Mouse (Mus musculus) kidney, postnatal 4 days (tissue): Measurements from ENCODE around the gene Copz2.
A peak's percentile ranks its signal among the peaks of the same experiment; 100 is the strongest.
"Not testable (repeated sequence)": the region's sequence is repeated elsewhere in the genome, so short reads cannot be mapped to it uniquely, and the experiment has no call there.

Experiments
- DNase-seq, 2 experiments: peaks; one replicate each; pipeline ENCODE4 v3.0.0; 2021; ENCODE audit warnings: mixed read lengths in 2 of 2

The Copz2 gene

DNA sequence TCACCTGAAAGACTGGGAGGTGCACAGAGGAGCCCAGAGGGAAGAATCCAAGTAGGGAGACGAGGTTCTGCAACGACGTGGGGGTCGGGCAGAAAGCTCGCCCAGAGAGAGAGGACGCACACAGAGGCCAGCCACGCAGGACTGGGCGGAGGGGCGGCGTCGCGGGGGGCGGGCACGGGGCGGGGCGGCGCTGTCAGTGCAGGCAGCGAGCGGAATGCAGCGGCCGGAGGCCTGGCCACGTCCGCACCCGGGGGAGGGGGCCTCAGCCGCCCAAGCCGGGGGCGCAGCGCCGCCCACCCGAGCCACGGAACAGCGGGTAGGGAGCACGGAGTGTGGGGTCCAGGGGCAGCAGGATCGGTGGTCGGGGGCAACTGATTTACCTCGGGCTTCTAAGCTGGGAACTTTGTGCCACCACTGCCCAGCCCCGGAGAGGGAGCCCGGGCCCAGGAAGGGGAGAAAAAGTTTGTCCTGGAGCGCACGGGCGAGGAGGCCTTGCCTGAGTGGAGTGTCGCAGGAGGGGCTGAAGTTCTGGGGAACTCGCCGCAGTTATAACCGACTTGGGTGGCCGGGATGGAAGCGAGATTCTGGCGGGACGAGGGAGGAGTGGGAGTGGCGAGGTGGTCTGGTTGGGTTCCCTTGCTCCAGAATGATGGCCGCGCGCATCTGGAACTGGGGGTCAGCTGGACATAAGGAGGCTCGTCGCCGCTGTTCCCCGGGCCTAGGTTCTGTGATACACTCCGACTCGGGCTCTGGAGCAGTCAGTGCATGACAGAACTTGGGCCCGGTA is at the start of gene Copz2:
Copz2 (plus strand) TSS at position 190 of the 787 bp plus-strand sequence.
- peak; percentile 78 to 85 for DNase-seq

GRCm38 (mm10) chr11:96805606-96806005 is 44.1 kb upstream of the Copz2 start:
- no peak for DNase-seq

GRCm38 (mm10) chr11:96808066-96808465 is 41.6 kb upstream of the Copz2 start:
- DNase-seq: no peak

GRCm38 (mm10) chr11:96809562-96810235 is 40.0 kb upstream of the Copz2 start:
- DNase-seq: no peak

GRCm38 (mm10) chr11:96811188-96811587 is 38.5 kb upstream of the Copz2 start:
- not testable (repeated sequence) for DNase-seq

DNA sequence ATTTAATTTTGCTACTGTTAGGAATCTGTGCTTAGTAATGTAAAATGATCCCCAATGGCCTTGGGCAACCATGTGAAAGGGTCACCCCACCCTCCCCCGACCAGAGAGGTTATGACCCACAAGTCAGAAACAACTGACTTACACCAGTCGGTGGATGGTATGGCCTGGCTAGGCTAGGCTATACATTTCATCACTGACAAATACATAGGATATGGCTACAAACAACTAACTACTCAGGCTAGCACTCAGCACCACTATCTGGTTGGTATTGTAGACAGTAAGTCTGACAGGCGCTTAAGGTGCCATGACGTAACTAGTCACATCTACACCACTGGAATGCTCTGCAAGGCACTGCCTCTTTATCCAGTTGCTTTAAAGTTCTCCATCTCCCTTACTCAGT is 36.2 kb upstream of the Copz2 start:
- no peak for DNase-seq

DNA sequence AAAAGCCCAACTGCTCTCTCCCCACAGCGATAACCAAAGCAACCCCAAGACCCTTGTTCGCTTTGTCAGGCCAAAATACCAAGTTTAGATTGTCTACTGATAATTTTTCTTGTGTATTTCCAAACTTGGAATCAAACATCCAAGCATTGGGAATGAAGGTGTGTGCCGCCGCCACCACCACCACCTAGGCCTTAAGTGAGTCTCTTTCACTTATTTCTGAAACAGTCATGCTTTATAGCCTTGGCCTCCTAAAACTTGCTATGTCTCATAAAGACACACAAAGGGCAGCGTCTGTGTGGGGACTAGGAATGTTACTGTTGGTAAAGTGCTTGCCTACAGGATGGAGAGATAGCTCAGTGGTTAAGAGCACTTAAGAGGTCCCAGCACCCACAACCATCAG is 35.8 kb upstream of the Copz2 start:
- DNase-seq: no peak

DNA sequence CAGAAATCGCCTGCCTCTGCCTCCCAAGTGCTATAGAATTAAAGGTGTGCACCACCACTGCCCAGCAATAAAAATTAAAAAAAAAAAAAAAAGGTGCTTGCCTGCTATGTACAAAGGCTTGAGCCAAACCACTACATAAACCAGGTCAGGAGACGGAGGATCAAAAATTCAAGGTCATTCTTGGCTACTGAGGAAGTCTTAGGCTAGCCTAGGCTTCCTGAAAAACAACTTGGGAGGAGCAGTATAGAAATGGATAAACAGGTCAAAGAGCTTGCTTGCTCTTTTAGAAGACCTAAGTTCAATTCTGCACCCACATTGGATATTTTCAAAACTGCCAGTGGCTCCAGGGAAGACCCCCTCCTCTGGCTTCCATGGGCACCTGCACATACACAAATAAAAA is 35.2 kb upstream of the Copz2 start:
- DNase-seq: no peak

- DNase-seq: no peak
Measured at GRCm38 (mm10) chr11:96815895-96816294, 33.8 kb upstream of the Copz2 start.

GRCm38 (mm10) chr11:96816494-96816893 is 33.2 kb upstream of the Copz2 start:
- DNase-seq: no peak

DNA sequence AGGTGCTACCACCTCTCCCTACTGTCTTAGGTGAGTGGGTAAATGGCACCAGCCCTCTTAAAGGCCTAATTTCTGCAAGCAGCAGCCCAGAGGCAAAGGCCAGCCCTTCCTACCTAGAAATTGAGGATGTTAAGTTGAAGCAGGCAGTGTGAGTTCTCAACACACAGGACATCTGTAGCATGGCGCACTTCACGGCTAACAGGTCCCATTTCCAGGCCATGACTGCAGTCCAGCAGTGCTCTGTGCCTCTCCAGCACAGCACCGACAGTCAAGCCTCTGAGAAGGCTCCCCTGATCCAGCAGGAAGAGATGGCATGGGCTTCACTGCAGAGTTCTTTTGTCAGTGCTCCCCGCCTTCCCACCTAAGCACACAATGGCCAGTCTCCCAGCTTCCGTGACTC is 32.7 kb upstream of the Copz2 start:
- DNase-seq: no peak

DNA sequence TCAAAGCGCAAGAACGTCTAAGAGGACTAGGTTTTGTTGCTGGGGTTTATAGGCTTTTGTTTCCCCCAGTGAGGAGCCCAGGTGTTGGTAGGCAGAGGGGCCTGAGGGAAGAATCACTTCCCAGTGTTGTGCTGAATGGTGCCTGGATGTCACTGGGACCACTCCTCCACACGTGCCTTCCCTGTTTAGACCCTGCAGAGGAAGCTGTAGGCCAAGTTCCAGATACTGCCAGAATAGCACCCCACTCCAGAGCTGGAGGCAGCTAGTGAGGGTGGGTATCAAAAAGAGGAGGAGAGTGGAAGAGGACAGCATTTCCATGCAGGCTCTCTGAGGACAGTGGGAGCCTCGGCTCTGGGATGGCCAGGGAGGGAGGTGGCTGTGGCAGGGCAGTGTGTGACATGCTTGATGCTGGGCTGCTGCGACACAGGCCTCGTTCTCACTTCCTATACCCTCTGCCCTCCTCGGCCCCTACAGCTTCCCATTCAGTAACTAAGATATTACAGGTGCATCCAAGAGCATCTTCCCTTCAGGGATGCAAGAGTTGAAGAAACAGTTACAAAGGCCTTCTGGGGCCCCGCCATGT is 31.5 kb upstream of the Copz2 start:
- DNase-seq: no peak

- no peak for DNase-seq
Measured at GRCm38 (mm10) chr11:96821956-96822355, 27.7 kb upstream of the Copz2 start.

- no peak for DNase-seq
Measured at GRCm38 (mm10) chr11:96822675-96823470, 26.8 kb upstream of the Copz2 start.

- peak in 1 of 2 experiments; percentile 16 for DNase-seq
Measured at GRCm38 (mm10) chr11:96823471-96823837, 26.2 kb upstream of the Copz2 start.

- peak; percentile 89 to 93 for DNase-seq
Measured at GRCm38 (mm10) chr11:96823880-96824782, 25.5 kb upstream of the Copz2 start.

DNA sequence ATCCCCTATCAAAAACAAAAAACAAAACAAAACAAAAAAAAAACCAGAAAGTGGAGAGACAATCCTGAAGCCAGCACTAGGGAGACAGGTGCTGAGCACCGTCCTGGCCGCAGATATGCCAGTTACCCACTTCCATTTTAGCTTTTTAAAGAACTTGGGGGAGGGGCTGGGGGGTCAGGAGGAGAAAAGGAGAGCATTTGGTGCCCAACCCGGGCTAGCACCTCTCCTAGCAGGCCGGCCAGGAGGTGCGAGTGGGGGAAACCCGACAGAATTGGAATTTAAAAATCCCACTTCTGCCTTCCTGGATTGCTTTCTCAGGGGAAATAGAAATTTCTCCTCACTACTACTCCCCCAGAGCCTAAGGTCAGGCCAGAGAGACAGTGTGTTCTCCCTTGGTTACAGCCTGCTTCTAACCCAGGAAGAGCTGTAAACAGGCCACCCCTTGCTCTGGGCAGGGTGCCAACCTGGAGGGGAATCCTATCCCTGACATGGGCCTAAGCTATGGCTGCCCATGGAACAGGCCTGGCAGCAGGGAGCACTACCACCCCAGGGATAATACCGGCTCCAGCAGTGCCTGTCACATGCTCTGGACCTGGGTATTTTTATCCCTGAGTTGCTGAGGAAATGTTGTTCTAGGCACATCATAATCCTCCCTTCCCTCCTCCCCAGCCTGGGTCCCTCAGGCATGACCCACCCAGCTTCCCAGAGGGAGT is 24.7 kb upstream of the Copz2 start:
- DNase-seq: peak; percentile 82 to 88

- peak; percentile 36 to 57 for DNase-seq
Measured at GRCm38 (mm10) chr11:96826481-96826880, 23.2 kb upstream of the Copz2 start.

- DNase-seq: peak; percentile 38 to 57
Measured at GRCm38 (mm10) chr11:96827062-96827581, 22.5 kb upstream of the Copz2 start.

DNA sequence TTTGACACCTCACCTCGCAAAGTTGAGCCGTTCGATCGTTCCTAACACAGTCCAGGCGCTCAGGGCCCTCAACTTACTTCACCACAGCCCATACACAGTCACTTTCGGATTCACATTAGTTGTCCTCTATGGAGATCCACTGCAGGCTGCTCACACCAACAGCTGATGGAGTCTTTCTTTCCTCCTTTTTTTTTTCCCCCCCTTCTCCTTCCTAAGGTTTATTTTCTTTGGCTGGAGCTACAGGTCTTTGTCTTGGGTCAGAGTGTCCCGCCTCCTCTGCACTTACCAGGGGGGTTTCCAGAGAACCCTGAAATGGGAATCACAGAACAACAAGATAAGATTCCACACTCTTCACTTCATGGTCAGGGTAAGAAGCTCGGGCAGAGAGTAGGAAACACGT is 21.8 kb upstream of the Copz2 start:
- DNase-seq: no peak

DNA sequence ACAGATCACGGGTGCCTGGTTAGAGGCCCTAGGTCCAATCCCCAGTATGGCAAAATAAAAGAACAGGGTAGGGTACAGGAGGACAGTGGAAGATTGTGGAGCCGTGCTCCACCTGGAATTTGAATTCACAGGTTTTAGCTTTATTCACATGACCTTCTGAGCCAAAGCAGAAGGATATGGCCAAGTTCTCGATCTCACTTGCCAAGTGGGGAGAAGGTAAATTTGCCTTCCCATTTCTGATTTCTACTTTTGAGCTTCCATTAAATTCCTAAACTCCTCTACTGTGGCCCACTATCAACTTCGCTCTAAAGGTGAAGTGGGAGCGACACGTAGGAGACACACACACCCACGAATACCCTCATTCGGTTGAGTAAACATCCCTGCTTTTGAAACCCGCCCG is 20.8 kb upstream of the Copz2 start:
- no peak for DNase-seq
